Mouse (Mus musculus): ENCODE measurements around the gene Prss2. TPM values are rescaled to one million over a fixed set of nuclear protein-coding genes. Genes with fewer than 3 reads are reported as not detected.
"Not testable (repeated sequence)": the region's sequence is repeated elsewhere in the genome, so short reads cannot be mapped to it uniquely, and the experiment has no call there.

Prss2 gene
- total RNA-seq (2014; rRNA removed) (not detected in 2 replicates), polyA plus RNA-seq (2015; fragmentation: Nextera tagmentation; extraction: Ambion mirVana) (not detected in 2 replicates)

- Histone ChIP-seq H3K9ac (no peak within 1 kb of the TSS), H3K27me3 (ENCODE audit: insufficient read depth, low read length) (no peaks in the 10 kb centered on the region), H3K4me1 (ENCODE audit: insufficient read depth) (no peaks in the 10 kb centered on the region), H3K4me3 (ENCODE audit: low read depth, low read length) (no peak within 1 kb of the TSS), H3K4me2 (ENCODE audit: low read depth) (no peak within 1 kb of the TSS), H3K9me3 (ENCODE audit: low read length) (no peaks in the 10 kb centered on the region), H3K36me3 (ENCODE audit: insufficient read depth) (no peaks in the 10 kb centered on the region), H3K27ac (ENCODE audit: low read depth, low read length) (no peak within 1 kb of the TSS)
- 88% methylated on average over 1 of the region's 1 CpGs for WGBS
- no peak for ATAC-seq
- no peak for DNase-seq
- TF ChIP-seq CTCF (IDR thresholded peaks at IDR 0.05; ENCODE audit: low read depth), result no peak
Measured at GRCm38 (mm10) chr6:41521487-41521886, at the start of gene Prss2. Gene Prss2 (plus strand): TSS chr6:41521787.

DNA sequence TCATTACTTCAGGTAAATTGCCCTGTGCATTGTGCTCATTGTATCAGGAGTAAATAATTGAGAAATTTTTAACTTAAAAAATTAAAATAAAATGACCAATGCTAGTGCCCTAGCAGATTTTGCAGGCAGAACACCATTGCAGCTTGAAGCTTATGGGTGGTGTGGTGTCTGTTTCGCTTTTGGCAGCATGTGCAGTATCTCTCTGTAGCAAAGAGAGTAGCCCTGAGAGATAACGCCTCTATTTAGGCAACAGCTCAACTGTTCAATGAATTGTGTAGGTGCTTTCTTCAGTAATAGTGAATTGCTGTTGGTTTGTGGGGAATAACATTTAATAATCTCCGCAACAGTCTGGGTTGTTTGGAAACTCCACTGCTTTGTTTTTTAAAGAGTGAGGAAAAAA, 22.2 kb upstream of the Prss2 start:
- TF ChIP-seq CTCF (IDR thresholded peaks at IDR 0.05; ENCODE audit: low read depth), result no peak
- 91% methylated on average over 3 of the region's 3 CpGs for WGBS
- no peaks in the 10 kb centered on the region for H3K9me3 ChIP-seq (ENCODE audit: low read length)
- DNase-seq (no peak), ATAC-seq (no peak)
- no peaks in the 10 kb centered on the region for H3K4me1 ChIP-seq (ENCODE audit: insufficient read depth)
- no peaks in the 10 kb centered on the region for H3K27me3 ChIP-seq (ENCODE audit: insufficient read depth, low read length)
- H3K4me2 ChIP-seq (ENCODE audit: low read depth), result no peak overlapping the region
- no peak overlapping the region for H3K4me3 ChIP-seq (ENCODE audit: low read depth, low read length)
- no peak overlapping the region for H3K27ac ChIP-seq (ENCODE audit: low read depth, low read length)
- no peaks in the 10 kb centered on the region for H3K36me3 ChIP-seq (ENCODE audit: insufficient read depth)
- no peak overlapping the region for H3K9ac ChIP-seq

GRCm38 (mm10) chr6:41504915-41505314, 16.7 kb upstream of the Prss2 start:
- no peak overlapping the region for H3K9ac ChIP-seq
- WGBS, result 86% methylated on average over 2 of the region's 2 CpGs
- no peak overlapping the region for H3K27ac ChIP-seq (ENCODE audit: low read depth, low read length)
- DNase-seq (no peak), ATAC-seq (no peak)
- TF ChIP-seq CTCF (IDR thresholded peaks at IDR 0.05; ENCODE audit: low read depth), result no peak
- H3K27me3 ChIP-seq (ENCODE audit: insufficient read depth, low read length), result no peaks in the 10 kb centered on the region
- no peak overlapping the region for H3K4me2 ChIP-seq (ENCODE audit: low read depth)
- H3K36me3 ChIP-seq (ENCODE audit: insufficient read depth), result no peaks in the 10 kb centered on the region
- H3K4me3 ChIP-seq (ENCODE audit: low read depth, low read length), result no peak overlapping the region
- no peaks in the 10 kb centered on the region for H3K4me1 ChIP-seq (ENCODE audit: insufficient read depth)
- no peaks in the 10 kb centered on the region for H3K9me3 ChIP-seq (ENCODE audit: low read length)

DNA sequence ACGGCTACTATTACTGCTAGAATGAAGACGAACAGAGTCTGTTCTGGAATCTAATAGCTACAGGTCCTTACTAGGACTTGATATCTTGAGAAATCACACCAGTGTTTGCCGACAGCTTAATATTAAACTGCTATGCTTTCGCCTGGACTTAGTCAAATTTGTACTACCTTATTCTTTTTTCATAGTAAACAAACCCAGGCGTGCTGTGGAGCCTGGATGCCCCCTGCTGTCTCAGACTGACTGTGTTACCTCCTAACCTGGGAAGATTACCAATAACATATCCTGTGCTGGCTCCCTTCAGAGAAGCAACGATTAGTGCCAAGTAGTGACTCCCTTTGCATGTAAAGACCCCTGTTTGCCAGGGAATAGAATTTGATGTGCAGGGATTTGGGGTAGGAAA, 16.3 kb upstream of the Prss2 start:
- H3K27ac ChIP-seq (ENCODE audit: low read depth, low read length), result no peak overlapping the region
- 76% methylated on average over 6 of the region's 6 CpGs for WGBS
- TF ChIP-seq CTCF (IDR thresholded peaks at IDR 0.05; ENCODE audit: low read depth), result no peak
- H3K9me3 ChIP-seq (ENCODE audit: low read length), result no peaks in the 10 kb centered on the region
- H3K9ac ChIP-seq, result no peak overlapping the region
- H3K4me3 ChIP-seq (ENCODE audit: low read depth, low read length), result no peak overlapping the region
- H3K4me1 ChIP-seq (ENCODE audit: insufficient read depth), result no peaks in the 10 kb centered on the region
- no peak for DNase-seq
- H3K27me3 ChIP-seq (ENCODE audit: insufficient read depth, low read length), result no peaks in the 10 kb centered on the region
- H3K4me2 ChIP-seq (ENCODE audit: low read depth), result no peak overlapping the region
- no peak for ATAC-seq
- H3K36me3 ChIP-seq (ENCODE audit: insufficient read depth), result no peaks in the 10 kb centered on the region

DNA sequence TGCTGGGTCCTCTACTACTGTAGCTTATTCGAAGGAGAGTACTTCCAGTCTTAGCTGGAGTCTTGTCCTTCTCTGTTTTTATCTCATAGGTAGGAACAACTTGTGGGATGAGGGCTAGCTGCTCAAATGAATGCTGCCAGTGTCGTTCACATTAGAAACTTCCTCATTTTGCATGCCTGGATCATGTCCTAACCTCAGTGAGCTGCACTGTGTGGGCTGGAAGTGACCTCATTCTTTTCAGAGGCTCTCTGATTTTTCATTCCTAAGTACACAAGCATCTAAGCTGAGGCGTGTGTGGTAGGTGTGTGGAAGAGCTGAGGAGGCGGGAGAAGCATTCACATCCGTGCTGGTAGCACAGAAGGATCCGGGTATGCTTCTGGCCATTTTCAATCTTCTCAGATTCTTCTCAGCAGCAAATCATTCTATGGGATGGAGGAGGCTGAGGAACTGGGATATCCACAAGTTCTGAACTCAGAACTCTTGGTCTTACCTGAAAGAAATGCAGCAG, 3.5 kb upstream of the Prss2 start:
- no peak for TF ChIP-seq CTCF (IDR thresholded peaks at IDR 0.05; ENCODE audit: low read depth)
- H3K9ac ChIP-seq, result no peak overlapping the region
- DNase-seq (no peak), ATAC-seq (no peak)
- H3K27me3 ChIP-seq (ENCODE audit: insufficient read depth, low read length), result no peaks in the 10 kb centered on the region
- H3K36me3 ChIP-seq (ENCODE audit: insufficient read depth), result no peaks in the 10 kb centered on the region
- H3K4me2 ChIP-seq (ENCODE audit: low read depth), result no peak overlapping the region
- 82% methylated on average over 6 of the region's 6 CpGs for WGBS
- H3K4me3 ChIP-seq (ENCODE audit: low read depth, low read length), result no peak overlapping the region
- no peaks in the 10 kb centered on the region for H3K4me1 ChIP-seq (ENCODE audit: insufficient read depth)
- no peak overlapping the region for H3K27ac ChIP-seq (ENCODE audit: low read depth, low read length)
- H3K9me3 ChIP-seq (ENCODE audit: low read length), result no peaks in the 10 kb centered on the region

GRCm38 (mm10) chr6:41526453-41526852, 4.9 kb downstream of the Prss2 start:
- Histone ChIP-seq H3K4me3 (ENCODE audit: low read depth, low read length) (no peak overlapping the region), H3K27me3 (ENCODE audit: insufficient read depth, low read length) (no peaks in the 10 kb centered on the region), H3K4me2 (ENCODE audit: low read depth) (no peak overlapping the region), H3K36me3 (ENCODE audit: insufficient read depth) (no peaks in the 10 kb centered on the region), H3K9me3 (ENCODE audit: low read length) (no peaks in the 10 kb centered on the region), H3K4me1 (ENCODE audit: insufficient read depth) (no peaks in the 10 kb centered on the region), H3K27ac (ENCODE audit: low read depth, low read length) (no peak overlapping the region), H3K9ac (no peak overlapping the region)
- no peak for ATAC-seq
- TF ChIP-seq CTCF (IDR thresholded peaks at IDR 0.05; ENCODE audit: low read depth), result no peak
- DNase-seq, result no peak

DNA sequence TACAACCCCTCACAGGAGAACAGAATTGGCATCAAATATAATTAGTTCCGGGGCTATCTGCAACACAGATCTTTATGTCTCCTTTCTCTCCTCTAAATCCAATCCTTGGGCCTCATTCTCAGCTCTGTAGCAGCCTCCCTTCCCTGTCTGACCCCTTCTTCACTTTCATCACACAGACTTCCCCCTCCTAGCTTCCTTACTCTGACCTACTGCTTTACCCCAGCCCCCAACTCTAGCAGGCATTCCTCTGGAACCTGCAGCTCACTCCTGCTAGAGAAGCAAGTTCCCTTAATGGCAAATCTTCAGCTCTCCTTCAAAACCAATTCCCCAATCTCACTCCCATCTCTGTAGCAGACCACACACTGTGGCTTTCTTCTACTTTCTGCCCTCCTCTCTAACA, 5.8 kb downstream of the Prss2 start:
- WGBS, result 81% methylated on average over 1 of the region's 1 CpGs

GRCm38 (mm10) chr6:41529987-41530386, 8.4 kb downstream of the Prss2 start:
- not testable (repeated sequence) for ATAC-seq; H3K4me2 ChIP-seq (ENCODE audit: low read depth); H3K27ac ChIP-seq (ENCODE audit: low read depth, low read length); DNase-seq; H3K36me3 ChIP-seq (ENCODE audit: insufficient read depth); H3K4me3 ChIP-seq (ENCODE audit: low read depth, low read length); H3K9me3 ChIP-seq (ENCODE audit: low read length); H3K9ac ChIP-seq; H3K27me3 ChIP-seq (ENCODE audit: insufficient read depth, low read length); H3K4me1 ChIP-seq (ENCODE audit: insufficient read depth)
- 25% methylated on average over 2 of the region's 2 CpGs for WGBS

More for the DNA sequence above, 5.8 kb downstream of the Prss2 start:
- Histone ChIP-seq H3K27me3 (ENCODE audit: insufficient read depth, low read length) (no peaks in the 10 kb centered on the region), H3K27ac (ENCODE audit: low read depth, low read length) (no peak overlapping the region), H3K4me2 (ENCODE audit: low read depth) (no peak overlapping the region), H3K9ac (no peak overlapping the region), H3K4me1 (ENCODE audit: insufficient read depth) (no peaks in the 10 kb centered on the region), H3K4me3 (ENCODE audit: low read depth, low read length) (no peak overlapping the region), H3K9me3 (ENCODE audit: low read length) (no peaks in the 10 kb centered on the region), H3K36me3 (ENCODE audit: insufficient read depth) (no peaks in the 10 kb centered on the region)
- ATAC-seq (no peak), DNase-seq (no peak)
- TF ChIP-seq CTCF (IDR thresholded peaks at IDR 0.05; ENCODE audit: low read depth), result no peak
